Mouse (Mus musculus) small intestine, adult 2 months (tissue): ENCODE measurements around the gene 4933427D14Rik.
"Not testable (repeated sequence)": the region's sequence is repeated elsewhere in the genome, so short reads cannot be mapped to it uniquely, and the experiment has no call there.

Experiments
- CTCF ChIP-seq: fragments of 200-500 bp; IDR thresholded peaks from 2 replicates; pipeline ENCODE4 v1.5.1; 2012; ENCODE audit warnings: low read depth, mild to moderate bottlenecking, control low read depth, inconsistent platforms, low read length, moderate library complexity, mixed read lengths; ENCODE audit not compliant: insufficient replicate concordance, insufficient read length; ENCODE audit errors: extremely low read depth
- POLR2A ChIP-seq: fragments of 200-500 bp; IDR thresholded peaks from 2 replicates; pipeline ENCODE4 v1.6.1; 2012; ENCODE audit warnings: low read depth, mild to moderate bottlenecking, control low read depth, inconsistent platforms, low read length, moderate library complexity

- not testable (repeated sequence) for TF ChIP-seq CTCF, POLR2A
Observed at GRCm38 (mm10) chr11:72171906-72172305, 35.4 kb downstream of the 4933427D14Rik start.
